Mouse (Mus musculus): Measurements from ENCODE around the gene Cd200r3.

Cd200r3 gene

GRCm38 (mm10) chr16:44993319-44994019, 50.0 kb downstream of the Cd200r3 start:
- DNase-seq: no peak

DNA sequence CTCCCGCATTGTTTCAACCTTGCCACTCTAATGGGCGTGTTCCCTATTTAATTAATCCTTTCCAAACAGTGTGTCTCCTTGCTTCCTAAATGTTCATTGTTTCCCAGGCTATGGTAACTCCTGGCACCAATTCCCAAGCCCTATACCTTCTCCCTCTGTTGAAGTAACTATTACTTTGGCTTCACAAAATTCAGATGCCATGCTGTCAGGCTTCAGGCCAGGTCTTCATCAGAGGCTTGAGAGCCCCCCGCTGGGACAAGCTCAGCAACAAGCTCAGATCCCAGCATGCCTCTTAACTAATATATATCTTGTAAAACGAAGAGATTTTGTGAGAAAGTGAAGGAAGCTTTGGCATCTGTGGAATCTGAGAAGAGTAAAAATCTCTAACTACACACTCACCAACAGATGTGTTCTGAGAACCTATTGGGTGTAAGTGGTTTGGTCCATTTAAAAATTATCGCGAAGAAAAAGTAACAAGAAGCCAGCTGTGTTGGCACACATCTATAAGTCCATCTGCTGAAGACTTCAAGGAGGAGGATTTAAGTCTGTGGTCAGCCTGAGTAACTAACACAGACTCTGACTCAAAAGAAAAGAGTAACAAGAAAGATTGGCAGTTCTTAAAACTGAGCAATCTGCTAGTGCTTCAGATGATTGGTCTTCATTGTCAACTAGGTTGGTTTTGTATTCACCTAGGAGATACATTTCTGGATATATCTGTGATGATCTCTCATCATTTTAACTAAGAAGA, 50.9 kb downstream of the Cd200r3 start:
- no peak for DNase-seq

DNA sequence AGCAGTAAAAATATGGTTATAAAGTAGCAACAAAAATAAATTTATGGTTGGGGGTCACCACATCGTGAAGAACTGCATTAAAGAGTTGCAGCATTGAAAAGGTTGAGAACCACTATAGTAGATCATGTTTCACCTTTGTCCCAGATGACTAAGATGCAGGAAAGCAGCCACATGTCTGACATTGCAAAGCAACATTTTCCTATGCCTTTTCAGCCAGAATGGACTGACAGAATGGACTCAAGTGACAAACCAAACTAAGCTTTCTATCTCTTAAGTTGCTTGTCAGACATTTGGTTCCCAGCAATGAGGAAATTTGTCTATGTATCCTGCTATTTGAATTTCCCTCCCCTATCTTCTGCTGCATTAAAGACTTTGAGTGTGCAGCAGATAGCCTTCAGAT, 51.6 kb downstream of the Cd200r3 start:
- DNase-seq: no peak

GRCm38 (mm10) chr16:44996701-44997100, 53.2 kb downstream of the Cd200r3 start:
- DNase-seq: no peak

GRCm38 (mm10) chr16:44999537-44999936, 56.1 kb downstream of the Cd200r3 start:
- no peak for DNase-seq

- DNase-seq: no peak
Observed at GRCm38 (mm10) chr16:45004443-45004842, 61.0 kb downstream of the Cd200r3 start.

DNA sequence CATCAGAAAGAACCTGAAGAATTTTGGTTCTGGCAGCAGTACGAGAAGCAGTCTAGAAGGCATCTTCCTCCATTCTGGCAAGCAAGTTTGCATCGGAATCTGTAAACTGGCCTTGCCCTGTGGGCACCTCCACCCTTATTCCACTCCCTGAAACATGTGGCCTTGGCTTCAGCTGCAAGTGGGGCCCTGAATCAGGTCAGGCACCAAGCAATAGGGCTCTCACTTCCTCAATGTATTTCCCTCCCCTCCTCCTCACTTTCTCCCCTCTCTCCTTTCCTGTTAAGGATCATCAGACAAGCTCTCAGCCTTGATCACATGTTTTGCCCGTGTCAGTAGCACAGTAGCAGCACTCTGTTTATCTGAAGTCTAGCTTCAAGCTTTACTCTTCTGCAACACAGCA, 61.8 kb downstream of the Cd200r3 start:
- DNase-seq: no peak

GRCm38 (mm10) chr16:45006971-45007370, 63.5 kb downstream of the Cd200r3 start:
- no peak for DNase-seq

- no peak for DNase-seq
Observed at GRCm38 (mm10) chr16:45007807-45008206, 64.3 kb downstream of the Cd200r3 start.

DNA sequence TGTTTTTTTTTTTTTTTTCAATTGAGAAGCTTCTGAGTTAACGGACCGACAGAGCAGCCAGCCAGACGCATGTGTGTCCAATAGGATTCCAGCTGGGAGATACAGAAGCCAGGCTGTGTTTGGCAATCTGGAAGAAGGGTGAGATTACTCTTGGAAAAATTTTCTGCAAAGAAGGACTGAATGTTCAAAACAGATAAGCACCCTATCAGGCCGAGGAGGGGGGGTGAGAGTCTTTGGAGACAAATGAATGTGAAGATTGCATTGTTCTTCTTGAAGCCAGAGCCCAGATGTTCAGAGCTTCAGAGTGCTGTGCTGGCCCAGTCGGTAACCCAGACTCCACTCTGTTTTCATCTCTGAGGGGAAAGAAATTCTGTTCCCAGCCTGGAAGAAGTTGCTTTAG, 66.2 kb downstream of the Cd200r3 start:
- peak in 1 of 2 experiments; percentile 32 for DNase-seq

DNA sequence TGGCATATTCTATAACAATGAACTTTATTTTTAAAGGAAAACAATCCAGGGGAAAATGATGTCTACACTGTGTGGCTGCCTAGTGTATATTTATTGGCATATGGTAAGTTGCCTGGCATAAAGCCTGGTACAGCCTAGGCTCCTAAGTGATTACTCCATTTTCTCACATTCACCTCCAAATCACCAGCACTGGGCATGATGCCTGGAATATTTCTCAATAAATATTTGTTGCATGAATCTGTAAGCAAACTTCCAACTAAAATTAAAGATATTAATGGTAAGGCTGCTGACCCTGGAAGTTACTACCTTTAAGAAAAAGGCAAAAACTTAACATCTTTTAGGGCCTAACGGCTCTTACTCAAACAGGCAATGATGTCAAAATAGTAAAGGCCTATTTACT, 72.1 kb downstream of the Cd200r3 start:
- no peak for DNase-seq

DNA sequence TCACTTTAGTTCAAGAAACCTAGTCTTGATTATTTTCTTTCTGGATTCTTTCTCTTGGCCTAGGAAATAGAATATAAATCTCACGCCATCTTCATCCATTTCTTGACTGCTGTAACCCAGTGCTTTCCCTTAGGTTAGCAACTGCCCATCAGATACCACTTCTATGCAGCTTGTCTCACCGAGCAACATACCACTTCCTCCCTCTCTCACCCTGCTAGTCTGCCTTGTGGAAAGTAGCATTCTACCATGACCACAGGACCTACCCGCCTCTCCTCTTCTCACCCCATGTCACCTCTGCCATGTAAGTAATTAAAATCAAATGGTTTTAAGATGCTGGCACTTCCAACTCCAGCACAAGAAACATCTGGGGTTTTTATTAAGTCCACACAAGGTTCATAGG, 73.0 kb downstream of the Cd200r3 start:
- DNase-seq: no peak

- DNase-seq: no peak
Observed at GRCm38 (mm10) chr16:45018868-45019267, 75.4 kb downstream of the Cd200r3 start.

DNA sequence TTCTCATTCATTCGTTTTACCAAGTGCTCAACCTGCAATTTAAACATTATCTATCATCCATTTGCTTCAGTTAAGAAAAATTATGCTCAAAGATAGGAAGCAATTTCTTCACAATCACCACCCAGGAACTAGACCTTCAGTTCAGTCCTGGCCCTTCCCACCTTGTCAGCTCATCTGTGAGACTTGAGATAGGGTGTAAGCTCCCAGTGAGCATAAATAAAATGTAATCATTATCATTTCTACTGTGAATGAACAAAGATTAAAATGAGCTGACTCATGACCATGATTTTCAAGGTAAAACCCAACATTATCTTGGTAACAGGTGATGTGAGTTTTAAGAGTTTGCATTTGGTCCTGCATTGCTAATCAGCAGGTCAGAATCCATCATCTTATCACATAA, 76.6 kb downstream of the Cd200r3 start:
- no peak for DNase-seq

GRCm38 (mm10) chr16:45020669-45021309, 77.3 kb downstream of the Cd200r3 start:
- no peak for DNase-seq

DNA sequence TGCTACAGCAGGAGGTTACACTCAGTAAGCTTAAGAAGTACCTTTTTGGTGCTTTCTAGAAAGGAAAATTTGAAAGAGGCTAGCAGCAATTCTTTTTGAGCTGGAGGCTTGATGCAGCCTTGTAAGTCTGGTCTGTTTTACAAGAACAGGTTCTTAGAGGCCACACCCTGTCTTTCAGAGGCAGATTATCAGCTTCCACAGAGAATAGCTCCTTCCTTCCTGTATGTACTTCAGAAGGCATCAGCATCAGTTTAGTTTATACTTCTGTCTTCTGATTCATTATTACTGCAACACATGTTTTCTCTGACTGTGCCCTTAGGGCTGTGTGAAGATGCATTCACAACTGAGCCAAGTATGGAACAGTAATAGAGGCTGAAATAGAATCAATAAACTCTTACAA, 78.0 kb downstream of the Cd200r3 start:
- DNase-seq: no peak

- DNase-seq: peak; percentile 41 to 63
Observed at GRCm38 (mm10) chr16:45023904-45024303, 80.4 kb downstream of the Cd200r3 start.

DNA sequence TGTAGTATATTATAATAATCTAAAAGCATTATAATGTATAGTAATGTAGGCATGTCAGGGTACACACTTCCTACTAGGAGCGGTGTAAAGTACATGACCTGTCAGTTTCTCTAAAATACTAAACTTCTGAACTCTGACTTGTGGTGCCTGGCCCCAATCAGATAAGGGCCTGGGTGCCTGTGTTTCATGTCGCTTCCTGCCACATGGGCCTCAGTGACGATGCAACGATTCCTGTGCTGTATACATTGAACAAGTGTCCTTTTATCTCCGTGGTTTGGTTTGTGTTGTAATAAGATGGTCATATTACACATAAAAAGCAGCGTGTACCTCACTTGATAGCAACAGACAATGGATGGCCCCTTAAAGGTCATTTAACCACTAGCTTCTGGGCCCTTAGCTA, 81.8 kb downstream of the Cd200r3 start:
- no peak for DNase-seq

DNA sequence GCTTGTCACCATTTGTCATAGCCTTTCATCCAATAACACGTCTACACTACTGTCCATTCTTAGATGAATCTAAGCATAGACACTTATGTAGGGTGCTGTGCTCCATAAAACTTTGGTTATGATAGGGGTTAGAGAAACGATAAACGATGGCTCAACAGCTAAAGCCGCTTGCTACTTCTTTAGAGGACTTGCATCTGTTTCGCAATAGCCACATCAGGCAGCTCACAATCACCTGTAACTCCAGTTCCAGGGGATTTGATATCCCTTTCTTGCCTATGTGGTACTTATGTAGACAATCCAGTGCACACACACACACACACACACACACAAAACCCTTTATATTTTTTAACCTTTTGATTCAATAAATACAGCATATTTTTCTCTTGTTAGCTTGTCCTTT, 85.6 kb downstream of the Cd200r3 start:
- DNase-seq: no peak

DNA sequence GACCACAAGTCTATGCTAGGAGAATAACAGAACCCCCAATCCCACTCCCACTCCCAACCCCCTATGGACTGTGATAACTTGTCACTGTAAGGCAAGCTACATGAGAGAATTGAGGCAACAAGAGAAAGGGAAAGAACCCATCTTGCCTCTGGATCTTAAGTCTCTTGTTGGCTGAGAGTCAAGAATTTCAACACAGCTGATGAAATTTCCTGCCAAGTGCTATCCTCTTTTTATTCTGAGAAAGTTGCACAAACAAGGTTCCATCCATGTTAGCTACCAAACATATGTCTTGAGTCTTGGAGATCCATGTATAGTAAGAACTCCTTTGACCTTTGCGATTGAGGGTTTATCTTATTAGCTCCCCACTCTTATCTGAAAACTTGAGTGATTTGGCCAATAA, 86.0 kb downstream of the Cd200r3 start:
- no peak for DNase-seq

- DNase-seq: no peak
Observed at GRCm38 (mm10) chr16:45030127-45030526, 86.6 kb downstream of the Cd200r3 start.

- DNase-seq: no peak
Observed at GRCm38 (mm10) chr16:45030796-45031195, 87.3 kb downstream of the Cd200r3 start.

Measured in kidney, postnatal 25 days (tissue).